Mouse (Mus musculus) CH12.LX (cell line): Measurements from ENCODE around the gene Mfsd4a. TPM values are rescaled to one million over a fixed set of nuclear protein-coding genes. Genes with fewer than 3 reads are reported as not detected.
A peak's percentile ranks its signal among the peaks of the same experiment; 100 is the strongest.

Source experiments
- DNase-seq: peaks from one replicate; pipeline ENCODE4 v3.0.0-alpha.2; 2013; ENCODE audit errors: extremely low read depth
- H3K27ac ChIP-seq: 2 replicates; pipeline ENCODE4 v1.5.1; 2012; ENCODE audit warnings: low read depth, mild to moderate bottlenecking, control low read depth, moderate library complexity; ENCODE audit not compliant: insufficient read depth
- H3K27me3 ChIP-seq: replicated peaks from 2 replicates; pipeline ENCODE3; 2012; ENCODE audit warnings: inconsistent platforms
- H3K36me3 ChIP-seq, 2 experiments: replicated peaks in 1 of 2; 2 replicates each; pipeline versions ENCODE3 to v1.6.1; 2012; ENCODE audit warnings: inconsistent platforms in 1 of 2, low read length in 1 of 2, mild to moderate bottlenecking in 1 of 2, mixed read lengths in 1 of 2, moderate library complexity in 1 of 2; ENCODE audit not compliant: control insufficient read depth in 1 of 2, insufficient read depth in 1 of 2
- H3K4me1 ChIP-seq, 2 experiments: 2 replicates each; pipeline ENCODE4 v1.6.1; 2012; ENCODE audit warnings: inconsistent platforms in 1 of 2, moderate library complexity in 1 of 2; ENCODE audit not compliant: insufficient read depth in 2 of 2, control insufficient read depth in 1 of 2
- H3K4me2 ChIP-seq: 2 replicates; pipeline ENCODE4 v1.6.1; 2012; ENCODE audit warnings: low read depth, mild to moderate bottlenecking, control low read depth; ENCODE audit not compliant: poor library complexity, insufficient read depth, severe bottlenecking
- H3K4me3 ChIP-seq, 3 experiments: fragments of 150-350 bp in 1 of 3; sonication (generic) in 1 of 3; replicated peaks in 1 of 3; 2 replicates each; pipeline versions ENCODE3 to v1.5.1; 2011 to 2012; ENCODE audit warnings: low read depth in 2 of 3, low read length in 2 of 3, mild to moderate bottlenecking in 2 of 3, moderate library complexity in 2 of 3, control low read depth in 1 of 3, improper control_type of control experiment in 1 of 3, inconsistent platforms in 1 of 3, mixed read lengths in 1 of 3; ENCODE audit not compliant: poor library complexity in 1 of 3
- H3K79me2 ChIP-seq: replicated peaks from 2 replicates; pipeline ENCODE4 v1.6.1; 2012; ENCODE audit warnings: mild to moderate bottlenecking, moderate library complexity; ENCODE audit not compliant: control insufficient read depth, poor library complexity, insufficient read depth, severe bottlenecking; ENCODE audit errors: extremely low read depth
- H3K9ac ChIP-seq: 2 replicates; pipeline ENCODE4 v1.6.1; 2012; ENCODE audit warnings: low read depth, mild to moderate bottlenecking, control low read depth, moderate library complexity; ENCODE audit not compliant: insufficient read depth
- H3K9me3 ChIP-seq: replicated peaks from 2 replicates; pipeline ENCODE3; 2012; ENCODE audit warnings: low read length, inconsistent platforms, mixed read lengths
- BHLHE40 ChIP-seq: IDR thresholded peaks from 2 replicates; pipeline ENCODE4 v1.6.1; 2011; ENCODE audit warnings: mild to moderate bottlenecking, low read depth, low read length, improper control_type of control experiment
- CHD1 ChIP-seq: IDR thresholded peaks from 2 replicates; pipeline ENCODE4 v1.6.1; 2012; ENCODE audit warnings: low read depth, low read length, improper control_type of control experiment, inconsistent platforms
- CHD2 ChIP-seq: IDR thresholded peaks from 2 replicates; pipeline ENCODE4 v1.6.1; 2011; ENCODE audit warnings: low read length, improper control_type of control experiment
- CTCF ChIP-seq, 2 experiments: IDR thresholded peaks in 1 of 2; conservative IDR thresholded peaks in 1 of 2; 2 replicates each; pipeline ENCODE4 v1.5.1; 2011 to 2012; ENCODE audit warnings: low read depth in 2 of 2, low read length in 2 of 2, improper control_type of control experiment in 1 of 2, inconsistent platforms in 1 of 2, mild to moderate bottlenecking in 1 of 2, moderate library complexity in 1 of 2
- EP300 ChIP-seq: IDR thresholded peaks from 2 replicates; pipeline ENCODE4 v1.6.1; 2011; ENCODE audit warnings: low read length, improper control_type of control experiment
- ETS1 ChIP-seq: conservative IDR thresholded peaks from 2 replicates; pipeline ENCODE4 v1.6.1; 2012; ENCODE audit warnings: low read depth, mild to moderate bottlenecking, inconsistent platforms, low read length, improper control_type of control experiment, moderate library complexity
- GABPA ChIP-seq: IDR thresholded peaks from 2 replicates; pipeline ENCODE4 v1.6.1; 2012; ENCODE audit warnings: low read depth, low read length, improper control_type of control experiment, inconsistent platforms; ENCODE audit not compliant: insufficient replicate concordance
- HCFC1 ChIP-seq: IDR thresholded peaks from 2 replicates; pipeline ENCODE4 v1.6.1; 2012; ENCODE audit warnings: low read depth, mild to moderate bottlenecking, inconsistent platforms, low read length, improper control_type of control experiment
- IRF4 ChIP-seq: IDR thresholded peaks from 2 replicates; pipeline ENCODE4 v1.6.1; 2014; ENCODE audit warnings: low read depth, mild to moderate bottlenecking, inconsistent platforms, low read length, improper control_type of control experiment
- JUN ChIP-seq: IDR thresholded peaks from 2 replicates; pipeline ENCODE4 v1.6.1; 2011; ENCODE audit warnings: low read depth, mild to moderate bottlenecking, low read length, improper control_type of control experiment, moderate library complexity; ENCODE audit not compliant: insufficient read depth
- JUND ChIP-seq: conservative IDR thresholded peaks from 2 replicates; pipeline ENCODE4 v1.6.1; 2011; ENCODE audit warnings: low read depth, low read length, improper control_type of control experiment
- KAT2A ChIP-seq: IDR thresholded peaks from 2 replicates; pipeline ENCODE4 v1.6.1; 2012; ENCODE audit warnings: low read length, improper control_type of control experiment, inconsistent platforms; ENCODE audit not compliant: insufficient replicate concordance
- MAFK ChIP-seq: IDR thresholded peaks from 2 replicates; pipeline ENCODE4 v1.6.1; 2011; ENCODE audit warnings: low read length, improper control_type of control experiment; ENCODE audit not compliant: insufficient replicate concordance
- MAX ChIP-seq: IDR thresholded peaks from 2 replicates; pipeline ENCODE4 v1.6.1; 2011; ENCODE audit warnings: low read length, improper control_type of control experiment
- MXI1 ChIP-seq: IDR thresholded peaks from 2 replicates; pipeline ENCODE4 v1.6.1; 2011; ENCODE audit warnings: mild to moderate bottlenecking, low read depth, low read length, improper control_type of control experiment
- NRF1 ChIP-seq: IDR thresholded peaks from 2 replicates; pipeline ENCODE4 v1.6.1; 2014; ENCODE audit warnings: low read depth, mild to moderate bottlenecking, inconsistent platforms, low read length, improper control_type of control experiment, moderate library complexity
- PAX5 ChIP-seq: IDR thresholded peaks from 2 replicates; pipeline ENCODE4 v1.6.1; 2012; ENCODE audit warnings: low read length, inconsistent platforms, mixed read lengths
- POLR2AphosphoS2 ChIP-seq: IDR thresholded peaks from 2 replicates; pipeline ENCODE4 v1.6.1; 2011; ENCODE audit warnings: low read depth, low read length, improper control_type of control experiment
- RCOR1 ChIP-seq: conservative IDR thresholded peaks from 2 replicates; pipeline ENCODE4 v1.6.1; 2012; ENCODE audit warnings: low read depth, mild to moderate bottlenecking, inconsistent platforms, low read length, improper control_type of control experiment
- SIN3A ChIP-seq: IDR thresholded peaks from 2 replicates; pipeline ENCODE4 v1.6.1; 2012; ENCODE audit warnings: low read length, improper control_type of control experiment, inconsistent platforms
- SMC3 ChIP-seq: IDR thresholded peaks from 2 replicates; pipeline ENCODE4 v1.6.1; 2011; ENCODE audit warnings: low read depth, low read length, improper control_type of control experiment
- TBP ChIP-seq: conservative IDR thresholded peaks from 2 replicates; pipeline ENCODE4 v1.6.1; 2011; ENCODE audit warnings: low read depth, low read length, improper control_type of control experiment
- TCF12 ChIP-seq: IDR thresholded peaks from 2 replicates; pipeline ENCODE4 v1.6.1; 2014; ENCODE audit warnings: low read depth, mild to moderate bottlenecking, inconsistent platforms, low read length, improper control_type of control experiment
- USF1 ChIP-seq: IDR thresholded peaks from 2 replicates; pipeline ENCODE4 v1.6.1; 2014; ENCODE audit warnings: low read depth, mild to moderate bottlenecking, inconsistent platforms, low read length, improper control_type of control experiment
- USF2 ChIP-seq: conservative IDR thresholded peaks from 2 replicates; pipeline ENCODE4 v1.6.1; 2011; ENCODE audit warnings: low read depth, low read length, improper control_type of control experiment
- ZKSCAN1 ChIP-seq: IDR thresholded peaks from 2 replicates; pipeline ENCODE4 v1.6.1; 2012; ENCODE audit warnings: low read depth, inconsistent platforms, low read length, improper control_type of control experiment, borderline replicate concordance
- ZMIZ1 ChIP-seq: IDR thresholded peaks from 2 replicates; pipeline ENCODE4 v1.6.1; 2012; ENCODE audit warnings: low read depth, mild to moderate bottlenecking, inconsistent platforms, low read length, improper control_type of control experiment
- ZNF384 ChIP-seq: IDR thresholded peaks from 2 replicates; pipeline ENCODE4 v1.6.1; 2012; ENCODE audit warnings: low read depth, low read length, improper control_type of control experiment, inconsistent platforms
- dilution Hi-C: fragments of 300-500 bp; cut with MboI; formaldehyde crosslinking; loops from 2 replicates; pipeline ENCODE4 v1.14.3; 2020; ENCODE audit warnings: low sequenced_read_pairs; ENCODE audit not compliant: extremely low pct_unique_long_range_greater_than_20kb, extremely low pct_ligation_motif_present
- in situ Hi-C: fragments of 300-500 bp; cut with MboI; formaldehyde crosslinking; loops from 3 replicates; pipeline ENCODE4 v1.14.3; 2019; ENCODE audit warnings: low sequenced_read_pairs, low pct_ligation_motif_present, low pct_unique_long_range_greater_than_20kb, mixed read lengths
- polyA plus RNA-seq: library from polyadenylated mRNA; unstranded; fragments of >175 nt; gene quantifications from 2 replicates; pipeline ENCODE4 v1.2.1, GENCODE M21; 2012; ENCODE audit warnings: low read depth; ENCODE audit not compliant: insufficient read length
- total RNA-seq, 2 experiments: library from RNA; depleted of rRNA; stranded (reverse); fragments of 300-350 nt in 1 of 2; fragments of >200 nt in 1 of 2; gene quantifications; 2 replicates each; pipeline ENCODE4 v1.2.3; 2012 to 2014

Mfsd4a gene
- total and polyA plus RNA-seq, 3 experiments: 1.4 to 11.8 (median 5.2) TPM

DNA sequence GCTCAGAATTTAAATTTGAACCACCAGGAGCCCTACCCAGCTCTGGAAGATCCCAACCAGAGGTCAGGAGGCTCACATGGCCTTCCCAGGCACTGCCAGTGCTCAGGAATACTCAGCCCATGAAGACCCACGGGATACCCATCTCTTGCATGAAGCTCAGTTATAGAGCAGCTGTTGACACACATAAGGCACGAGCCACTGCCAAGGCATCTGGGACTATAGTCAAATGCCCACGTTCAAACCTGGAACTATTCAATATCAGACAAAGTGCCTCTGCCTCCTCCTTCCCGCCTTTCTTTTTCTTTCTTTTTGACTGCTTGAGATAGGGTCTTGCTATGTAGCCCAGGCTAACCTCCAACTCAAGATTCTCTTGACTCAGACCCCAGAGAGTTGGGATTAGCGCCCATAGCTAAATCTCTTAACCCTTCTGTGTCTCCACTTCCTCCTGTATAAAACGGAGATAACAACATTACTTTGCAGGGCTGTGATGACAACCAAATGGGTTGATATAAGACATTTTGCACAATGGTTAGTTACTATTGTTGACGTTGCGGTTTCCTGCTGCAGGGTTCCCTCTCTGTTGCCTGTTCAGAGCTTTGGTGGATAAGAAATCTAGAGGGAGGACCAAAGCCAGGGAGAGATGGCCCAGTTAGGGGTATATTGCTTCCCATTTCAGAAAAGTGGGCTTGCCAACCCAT, 2.2 kb downstream of the Mfsd4a start:
- DNase-seq: no peak
- in situ Hi-C loops: loop anchor here (5.0 kb wide), 1 partner anchor 42 kb away; no protein-coding TSS in a partner anchor
- Histone ChIP-seq H3K9ac (no peak overlapping the region), H3K27ac (no peak overlapping the region), H3K4me1 (peaks cover 14 to 61% of the 10 kb centered on the region in 2 experiments), H3K9me3 (no peaks in the 10 kb centered on the region), H3K4me2 (no peak overlapping the region), H3K4me3 (no peak overlapping the region), H3K36me3 (no peaks in the 10 kb centered on the region), H3K79me2 (no peaks in the 10 kb centered on the region), H3K27me3 (peaks cover 66% of the 10 kb centered on the region)
- dilution Hi-C loops: no loop called here
- TF ChIP-seq CTCF (conservative IDR thresholded peaks at IDR 0.05 in 1 of 2, IDR thresholded peaks at IDR 0.05 in 1 of 2; ENCODE audit: low read depth in 2 of 2, low read length in 2 of 2) (no peak), ZNF384 (no peak), SMC3 (no peak), PAX5 (no peak), USF1 (no peak), MAFK (no peak), KAT2A (no peak), RCOR1 (no peak), BHLHE40 (no peak), POLR2AphosphoS2 (no peak), ZKSCAN1 (no peak), JUND (no peak), USF2 (no peak), EP300 (no peak)

DNA sequence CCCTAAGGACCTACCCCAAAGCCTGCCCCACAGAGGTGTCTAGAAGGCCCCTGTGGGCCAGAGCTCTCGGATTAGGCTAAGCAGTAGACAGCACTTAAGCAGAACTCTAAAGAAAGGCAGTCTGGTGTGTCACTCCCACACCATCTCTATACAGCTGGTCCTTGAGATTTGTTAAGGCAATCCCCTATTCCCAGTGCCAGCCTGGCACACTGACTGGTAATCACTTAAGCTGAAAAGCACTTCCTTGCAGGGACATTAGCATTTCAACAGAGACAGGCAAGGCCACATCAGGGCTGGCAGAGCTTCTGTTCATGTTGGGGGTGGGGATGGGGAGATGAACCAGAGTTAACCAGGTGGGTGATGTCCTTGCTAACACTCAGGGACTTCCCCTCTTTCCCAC, 2.9 kb downstream of the Mfsd4a start:
- dilution Hi-C loops: no loop called here
- peak; percentile 54 for DNase-seq
- Histone ChIP-seq H3K27me3 (peaks cover 61% of the 10 kb centered on the region), H3K4me1 (peaks cover 19 to 67% of the 10 kb centered on the region in 2 experiments), H3K36me3 (no peaks in the 10 kb centered on the region), H3K4me2 (no peak overlapping the region), H3K79me2 (no peaks in the 10 kb centered on the region), H3K9me3 (no peaks in the 10 kb centered on the region), H3K9ac (no peak overlapping the region), H3K4me3 (no peak overlapping the region), H3K27ac (no peak overlapping the region)
- in situ Hi-C loops: loop anchor here (5.0 kb wide), 1 partner anchor 42 kb away; no protein-coding TSS in a partner anchor
- TF ChIP-seq POLR2AphosphoS2 (no peak), MAX (no peak), JUN (no peak), ETS1 (0 out of 2 replicates have a peak, but pooled peaks have one; percentile 29), ZNF384 (no peak), CHD2 (peak; percentile 36; the same call in 1 of the 2 replicates), TCF12 (0 out of 2 replicates have a peak, but pooled peaks have one; percentile 24), USF1 (no peak), SIN3A (no peak), HCFC1 (no peak), ZMIZ1 (no peak), IRF4 (0 out of 2 replicates have a peak, but pooled peaks have one; percentile 8), CTCF (conservative IDR thresholded peaks at IDR 0.05 in 1 of 2, IDR thresholded peaks at IDR 0.05 in 1 of 2; ENCODE audit: low read depth in 2 of 2, low read length in 2 of 2) (no peak), GABPA (no peak), MXI1 (no peak), CHD1 (no peak), JUND (no peak), TBP (no peak), NRF1 (no peak), EP300 (0 out of 2 replicates have a peak, but pooled peaks have one; percentile 29)
